Mouse (Mus musculus): ENCODE results near the gene Grik5. TPM values are rescaled to one million over a fixed set of nuclear protein-coding genes. Genes with fewer than 3 reads are reported as not detected.
"Not testable (repeated sequence)": the region's sequence is repeated elsewhere in the genome, so short reads cannot be mapped to it uniquely, and the experiment has no call there.

The Grik5 gene
- polyA plus RNA-seq, 1 experiment: 17.7 TPM

GRCm38 (mm10) chr7:25056951-25057350, 15.2 kb downstream of the Grik5 start:
- H3K27me3 ChIP-seq (ENCODE audit: control insufficient read depth, insufficient read depth, low read length): no peaks in the 10 kb centered on the region
- no peaks in the 10 kb centered on the region; the same call in 1 of the 2 replicates for H3K4me1 ChIP-seq (ENCODE audit: control insufficient read depth, insufficient read depth, insufficient read length, low read length)
- 48% methylated on average over 4 of the region's 4 CpGs for WGBS
- H3K36me3 ChIP-seq (ENCODE audit: control insufficient read depth, insufficient read depth, low read length): no peaks in the 10 kb centered on the region
- H3K27ac ChIP-seq (ENCODE audit: insufficient read depth, low read depth, low read length): no peak overlapping the region
- no peak overlapping the region for H3K4me3 ChIP-seq (ENCODE audit: low read depth, low read length)
- TF ChIP-seq CTCF (IDR thresholded peaks at IDR 0.05; ENCODE audit: extremely low read depth, insufficient read length, insufficient replicate concordance, low read depth, low read length) (no peak), POLR2A (IDR thresholded peaks at IDR 0.05; ENCODE audit: low read depth, low read length) (no peak)

GRCm38 (mm10) chr7:25052587-25052986, 19.6 kb downstream of the Grik5 start:
- 44% methylated on average over 3 of the region's 3 CpGs for WGBS
- no peak overlapping the region for H3K4me3 ChIP-seq (ENCODE audit: low read depth, low read length)

GRCm38 (mm10) chr7:25049295-25049930, 22.7 kb downstream of the Grik5 start:
- Histone ChIP-seq H3K27ac (ENCODE audit: insufficient read depth, low read depth, low read length) (no peak overlapping the region), H3K36me3 (ENCODE audit: control insufficient read depth, insufficient read depth, low read length) (no peaks in the 10 kb centered on the region), H3K4me3 (ENCODE audit: low read depth, low read length) (no peak overlapping the region), H3K4me1 (ENCODE audit: control insufficient read depth, insufficient read depth, insufficient read length, low read length) (no peaks in the 10 kb centered on the region), H3K27me3 (ENCODE audit: control insufficient read depth, insufficient read depth, low read length) (no peaks in the 10 kb centered on the region)
- WGBS: 86% methylated on average over 16 of the region's 16 CpGs
- no peak for TF ChIP-seq CTCF (IDR thresholded peaks at IDR 0.05; ENCODE audit: extremely low read depth, insufficient read length, insufficient replicate concordance, low read depth, low read length)
- no peak for TF ChIP-seq POLR2A (IDR thresholded peaks at IDR 0.05; ENCODE audit: low read depth, low read length)

More at GRCm38 (mm10) chr7:25052587-25052986, 19.6 kb downstream of the Grik5 start:
- Histone ChIP-seq H3K4me1 (ENCODE audit: control insufficient read depth, insufficient read depth, insufficient read length, low read length) (no peaks in the 10 kb centered on the region; the same call in 1 of the 2 replicates), H3K36me3 (ENCODE audit: control insufficient read depth, insufficient read depth, low read length) (no peaks in the 10 kb centered on the region), H3K27ac (ENCODE audit: insufficient read depth, low read depth, low read length) (no peak overlapping the region), H3K27me3 (ENCODE audit: control insufficient read depth, insufficient read depth, low read length) (no peaks in the 10 kb centered on the region)
- no peak for TF ChIP-seq POLR2A (IDR thresholded peaks at IDR 0.05; ENCODE audit: low read depth, low read length)
- no peak for TF ChIP-seq CTCF (IDR thresholded peaks at IDR 0.05; ENCODE audit: extremely low read depth, insufficient read length, insufficient replicate concordance, low read depth, low read length)

- H3K27me3 ChIP-seq (ENCODE audit: control insufficient read depth, insufficient read depth, low read length): no peaks in the 10 kb centered on the region
- no peak overlapping the region for H3K27ac ChIP-seq (ENCODE audit: insufficient read depth, low read depth, low read length)
- 81% methylated on average over 8 of the region's 8 CpGs for WGBS
- H3K4me3 ChIP-seq (ENCODE audit: low read depth, low read length): no peak overlapping the region
- no peak for TF ChIP-seq CTCF (IDR thresholded peaks at IDR 0.05; ENCODE audit: extremely low read depth, insufficient read length, insufficient replicate concordance, low read depth, low read length)
- no peak for TF ChIP-seq POLR2A (IDR thresholded peaks at IDR 0.05; ENCODE audit: low read depth, low read length)
- H3K4me1 ChIP-seq (ENCODE audit: control insufficient read depth, insufficient read depth, insufficient read length, low read length): no peaks in the 10 kb centered on the region
- no peaks in the 10 kb centered on the region for H3K36me3 ChIP-seq (ENCODE audit: control insufficient read depth, insufficient read depth, low read length)
Observed at GRCm38 (mm10) chr7:25047363-25047762, 24.8 kb downstream of the Grik5 start.

- not testable (repeated sequence) for H3K4me3 ChIP-seq (ENCODE audit: low read depth, low read length); H3K27me3 ChIP-seq (ENCODE audit: control insufficient read depth, insufficient read depth, low read length); H3K27ac ChIP-seq (ENCODE audit: insufficient read depth, low read depth, low read length); H3K4me1 ChIP-seq (ENCODE audit: control insufficient read depth, insufficient read depth, insufficient read length, low read length); H3K36me3 ChIP-seq (ENCODE audit: control insufficient read depth, insufficient read depth, low read length)
- 65% methylated on average over 7 of the region's 7 CpGs for WGBS
Observed at GRCm38 (mm10) chr7:25044599-25044998, 27.5 kb downstream of the Grik5 start.

GRCm38 (mm10) chr7:25041921-25042320, 30.2 kb downstream of the Grik5 start:
- H3K27ac ChIP-seq (ENCODE audit: insufficient read depth, low read depth, low read length): no peak overlapping the region
- H3K4me3 ChIP-seq (ENCODE audit: low read depth, low read length): no peak overlapping the region
- no peak for TF ChIP-seq CTCF (IDR thresholded peaks at IDR 0.05; ENCODE audit: extremely low read depth, insufficient read length, insufficient replicate concordance, low read depth, low read length)
- no peak for TF ChIP-seq POLR2A (IDR thresholded peaks at IDR 0.05; ENCODE audit: low read depth, low read length)
- 93% methylated on average over 12 of the region's 12 CpGs for WGBS
- H3K27me3 ChIP-seq (ENCODE audit: control insufficient read depth, insufficient read depth, low read length): no peaks in the 10 kb centered on the region
- H3K36me3 ChIP-seq (ENCODE audit: control insufficient read depth, insufficient read depth, low read length): no peaks in the 10 kb centered on the region
- H3K4me1 ChIP-seq (ENCODE audit: control insufficient read depth, insufficient read depth, insufficient read length, low read length): no peaks in the 10 kb centered on the region

GRCm38 (mm10) chr7:25035916-25036315, 36.2 kb downstream of the Grik5 start:
- Histone ChIP-seq H3K27ac (ENCODE audit: insufficient read depth, low read depth, low read length) (no peak overlapping the region), H3K4me3 (ENCODE audit: low read depth, low read length) (no peak overlapping the region), H3K27me3 (ENCODE audit: control insufficient read depth, insufficient read depth, low read length) (no peaks in the 10 kb centered on the region), H3K36me3 (ENCODE audit: control insufficient read depth, insufficient read depth, low read length) (no peaks in the 10 kb centered on the region), H3K4me1 (ENCODE audit: control insufficient read depth, insufficient read depth, insufficient read length, low read length) (no peaks in the 10 kb centered on the region)
- WGBS: 47% methylated on average over 7 of the region's 7 CpGs
- TF ChIP-seq CTCF (IDR thresholded peaks at IDR 0.05; ENCODE audit: extremely low read depth, insufficient read length, insufficient replicate concordance, low read depth, low read length) (peak; percentile 89; the same call in 1 of the 2 replicates), POLR2A (IDR thresholded peaks at IDR 0.05; ENCODE audit: low read depth, low read length) (no peak)

Measured in small intestine, adult 2 months (tissue).